9 mouse cellular contexts compared by ENCODE assay signal in the genomic region with DNA sequence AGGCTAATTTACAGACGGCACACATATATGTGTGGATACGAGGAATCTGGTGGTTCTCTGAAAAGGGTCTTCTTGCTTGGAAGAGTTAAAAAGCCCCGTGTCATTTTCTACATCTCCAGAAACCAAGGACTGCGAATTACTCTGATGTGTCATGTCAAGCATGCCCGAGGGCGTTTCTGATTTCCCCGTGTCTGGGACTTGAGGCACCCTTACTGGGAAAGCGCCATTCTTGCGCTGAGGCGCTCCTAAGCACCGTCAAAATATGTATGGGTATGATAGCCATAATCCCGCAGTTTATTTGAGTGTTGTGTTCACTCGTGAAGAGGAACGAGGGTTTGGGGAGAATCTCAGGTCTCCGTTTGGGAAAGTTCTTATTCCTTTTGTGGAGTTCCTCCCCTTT. TPM values are rescaled to one million over a fixed set of nuclear protein-coding genes. Genes with fewer than 3 reads are reported as not detected.
A peak's percentile ranks its signal among the peaks of the same experiment; 100 is the strongest.
DNase-seq lines count a peak whose midpoint lies in the region; ATAC-seq and TF ChIP-seq lines count a peak whose summit lies in the region.
"Had no signal": no experiment of that assay in that cellular context is flagged by ENCODE, and none has a peak within 500 bp of the region (broad histone marks: within the 10 kb centered on the region; RNA-seq: fewer than 3 reads in every experiment).

No protein-coding gene starts in this region.

- 0 out of 2 replicates have a peak, but pooled peaks have one; percentile 4 for ATAC-seq in granulocyte monocyte progenitor cell, adult 5-6 weeks (replicated peaks; ENCODE audit: poor library complexity, severe bottlenecking)
- ATAC-seq in neural tube, embryonic 13.5 days (ENCODE audit: low read depth): peak; percentile 47

- H3K4me2 ChIP-seq in neural tube, embryonic 13.5 days: peak overlapping the region; percentile 71

- no peaks in the 10 kb centered on the region for H3K36me3 ChIP-seq in thymus, adult 2 months (ENCODE audit: control insufficient read depth, insufficient read depth, low read length)
- H3K36me3 ChIP-seq in liver, adult 2 months (ENCODE audit: control insufficient read depth, insufficient read depth, low read length): no peaks in the 10 kb centered on the region
- no peaks in the 10 kb centered on the region for H3K36me3 ChIP-seq in neural tube, embryonic 13.5 days

- no peak for TF ChIP-seq POLR2A in thymus, adult 2 months (IDR thresholded peaks at IDR 0.05; ENCODE audit: control insufficient read depth, extremely low read depth, insufficient read depth, low read length, poor library complexity)
- no peak for TF ChIP-seq POLR2A in liver, adult 2 months (IDR thresholded peaks at IDR 0.05; ENCODE audit: extremely low read depth, insufficient read depth, low read length)

- no peaks in the 10 kb centered on the region for H3K27me3 ChIP-seq in thymus, adult 2 months (ENCODE audit: control insufficient read depth, insufficient read depth, low read length)
- no peaks in the 10 kb centered on the region for H3K27me3 ChIP-seq in liver, adult 2 months (ENCODE audit: control insufficient read depth, insufficient read depth, low read length)
- H3K27me3 ChIP-seq in neural tube, embryonic 13.5 days: no peaks in the 10 kb centered on the region

- WGBS in thymus, adult 2 months: 4% methylated on average over 15 of the region's 15 CpGs
- WGBS in liver, adult 2 months: 2% methylated on average over 15 of the region's 15 CpGs
- WGBS in neural tube, embryonic 13.5 days: 6% methylated on average over 15 of the region's 15 CpGs

- no peaks in the 10 kb centered on the region for H3K9me3 ChIP-seq in neural tube, embryonic 13.5 days

- H3K4me1 ChIP-seq in thymus, adult 2 months (replicated peaks; ENCODE audit: control insufficient read depth, insufficient read depth, low read length): 0 out of 2 replicates have a peak, but pooled peaks cover 2% of the 10 kb centered on the region
- H3K4me1 ChIP-seq in liver, adult 2 months (ENCODE audit: control insufficient read depth, insufficient read depth, low read length): peaks cover 6% of the 10 kb centered on the region; the same call in 1 of the 2 replicates
- H3K4me1 ChIP-seq in neural tube, embryonic 13.5 days (replicated peaks): peaks cover 32% of the 10 kb centered on the region

- H3K9ac ChIP-seq in liver, adult 2 months (ENCODE audit: low read depth, low read length): peak overlapping the region; percentile 58
- peak overlapping the region; percentile 69 for H3K9ac ChIP-seq in neural tube, embryonic 13.5 days

- H3K27ac ChIP-seq in thymus, adult 2 months (ENCODE audit: control insufficient read depth, insufficient read depth, low read length): peak overlapping the region; percentile 20; the same call in 1 of the 2 replicates
- peak overlapping the region; percentile 27 for H3K27ac ChIP-seq in liver, adult 2 months (replicated peaks; ENCODE audit: insufficient read depth, low read depth, low read length)
- H3K27ac ChIP-seq in neural tube, embryonic 13.5 days (replicated peaks): no peak overlapping the region

- TF ChIP-seq CTCF in thymus, adult 2 months (IDR thresholded peaks at IDR 0.05; ENCODE audit: borderline replicate concordance, control insufficient read depth, extremely low read depth, insufficient read depth, low read length, poor library complexity): no peak
- TF ChIP-seq CTCF in liver, adult 2 months (IDR thresholded peaks at IDR 0.05; ENCODE audit: low read depth, low read length): no peak

- peaks cover 25% of the 10 kb centered on the region; the same call in 1 of the 2 replicates for H3K79me2 ChIP-seq in liver, adult 2 months (ENCODE audit: control insufficient read depth, insufficient read depth, low read length)

- peak; percentile 27 for DNase-seq in cerebellum, adult 11 months
- DNase-seq in cerebellum, adult 11-12 months: no peak
- no peak for DNase-seq in thymus, adult 2 months
- no peak for DNase-seq in thymus, postnatal 0 days (ENCODE audit: low spot score)
- DNase-seq in liver, adult 2 months (ENCODE audit: extremely low read depth, low read depth, low spot score): no peak
- DNase-seq in testis, postnatal 14 days (ENCODE audit: low spot score): no peak

- H3K4me3 ChIP-seq in thymus, adult 2 months (ENCODE audit: control insufficient read depth, insufficient read depth, low read length): peak overlapping the region; percentile 83
- peak overlapping the region; percentile 51 for H3K4me3 ChIP-seq in liver, adult 2 months (ENCODE audit: insufficient read depth, low read depth, low read length)
- peak overlapping the region; percentile 75 for H3K4me3 ChIP-seq in neural tube, embryonic 13.5 days

RNA-seq across cellular contexts. Expression of gene Lrrc51, which starts 0.4 kb away (rescaled TPM):
- 4.0 and 6.2 TPM in 2 replicates for polyA plus RNA-seq in thymus, adult 2 months (2012; rRNA removed)
- polyA plus RNA-seq in thymus, postnatal 0 days (2015; fragmentation: Nextera tagmentation; extraction: Ambion mirVana): 5.3 and 7.1 TPM in 2 replicates
- total RNA-seq in granulocyte monocyte progenitor cell, adult 5-6 weeks (2014; fragmentation: Nextera tagmentation): 4.0 and 6.1 TPM in 2 replicates
- total RNA-seq in granulocyte monocyte progenitor cell, adult 5-6 weeks (2017): 3.8 TPM in 1 of 2 replicates, not detected in the other
- total RNA-seq in liver, adult 2 months (2014; rRNA removed): 3.1 and 3.3 TPM in 2 replicates
- 5.2 and 5.3 TPM in 2 replicates for polyA plus RNA-seq in liver, adult 2 months (2012; rRNA removed)
- polyA plus RNA-seq in neural tube, embryonic 13.5 days (2015; fragmentation: Nextera tagmentation; extraction: Ambion mirVana): 6.6 and 8.3 TPM in 2 replicates

RNA-seq across cellular contexts. Expression of gene Numa1, which starts 0.6 kb away (rescaled TPM):
- 166 and 186 TPM in 2 replicates for polyA plus RNA-seq in thymus, adult 2 months (2012; rRNA removed)
- 44.3 and 49.3 TPM in 2 replicates for polyA plus RNA-seq in thymus, postnatal 0 days (2015; fragmentation: Nextera tagmentation; extraction: Ambion mirVana)
- 114 and 116 TPM in 2 replicates for total RNA-seq in granulocyte monocyte progenitor cell, adult 5-6 weeks (2014; fragmentation: Nextera tagmentation)
- total RNA-seq in granulocyte monocyte progenitor cell, adult 5-6 weeks (2017): 153 and 204 TPM in 2 replicates
- total RNA-seq in liver, adult 2 months (2014; rRNA removed): 31.8 and 34.8 TPM in 2 replicates
- polyA plus RNA-seq in liver, adult 2 months (2012; rRNA removed): 22.2 and 26.7 TPM in 2 replicates
- polyA plus RNA-seq in neural tube, embryonic 13.5 days (2015; fragmentation: Nextera tagmentation; extraction: Ambion mirVana): 46.2 and 50.1 TPM in 2 replicates

RNA-seq across cellular contexts. Expression of gene Tomt, which starts 27.1 kb away (rescaled TPM):
- polyA plus RNA-seq in thymus, adult 2 months (2012; rRNA removed): 0.08 and 0.20 TPM in 2 replicates
- 0.43 and 0.44 TPM in 2 replicates for polyA plus RNA-seq in thymus, postnatal 0 days (2015; fragmentation: Nextera tagmentation; extraction: Ambion mirVana)
- not detected in 2 replicates for total RNA-seq in granulocyte monocyte progenitor cell, adult 5-6 weeks (2014; fragmentation: Nextera tagmentation)
- total RNA-seq in granulocyte monocyte progenitor cell, adult 5-6 weeks (2017): 0.09 TPM in 1 of 2 replicates, not detected in the other
- total RNA-seq in liver, adult 2 months (2014; rRNA removed): 0.07 TPM in 1 of 2 replicates, not detected in the other
- polyA plus RNA-seq in liver, adult 2 months (2012; rRNA removed): 0.19 and 0.22 TPM in 2 replicates
- 0.25 and 0.54 TPM in 2 replicates for polyA plus RNA-seq in neural tube, embryonic 13.5 days (2015; fragmentation: Nextera tagmentation; extraction: Ambion mirVana)
- total RNA-seq: heart, postnatal 36 days had no signal

RNA-seq across cellular contexts. Expression of gene Lamtor1, which starts 27.6 kb away (rescaled TPM):
- 235 and 239 TPM in 2 replicates for polyA plus RNA-seq in thymus, adult 2 months (2012; rRNA removed)
- polyA plus RNA-seq in thymus, postnatal 0 days (2015; fragmentation: Nextera tagmentation; extraction: Ambion mirVana): 147 and 148 TPM in 2 replicates
- 76.6 and 89.7 TPM in 2 replicates for total RNA-seq in granulocyte monocyte progenitor cell, adult 5-6 weeks (2014; fragmentation: Nextera tagmentation)
- total RNA-seq in granulocyte monocyte progenitor cell, adult 5-6 weeks (2017): 70.9 and 91.7 TPM in 2 replicates
- total RNA-seq in liver, adult 2 months (2014; rRNA removed): 64.1 and 75.7 TPM in 2 replicates
- polyA plus RNA-seq in liver, adult 2 months (2012; rRNA removed): 159 and 171 TPM in 2 replicates
- 134 and 139 TPM in 2 replicates for polyA plus RNA-seq in neural tube, embryonic 13.5 days (2015; fragmentation: Nextera tagmentation; extraction: Ambion mirVana)
